Mouse (Mus musculus): ENCODE results near the gene Megf9.

Gene Megf9

DNA sequence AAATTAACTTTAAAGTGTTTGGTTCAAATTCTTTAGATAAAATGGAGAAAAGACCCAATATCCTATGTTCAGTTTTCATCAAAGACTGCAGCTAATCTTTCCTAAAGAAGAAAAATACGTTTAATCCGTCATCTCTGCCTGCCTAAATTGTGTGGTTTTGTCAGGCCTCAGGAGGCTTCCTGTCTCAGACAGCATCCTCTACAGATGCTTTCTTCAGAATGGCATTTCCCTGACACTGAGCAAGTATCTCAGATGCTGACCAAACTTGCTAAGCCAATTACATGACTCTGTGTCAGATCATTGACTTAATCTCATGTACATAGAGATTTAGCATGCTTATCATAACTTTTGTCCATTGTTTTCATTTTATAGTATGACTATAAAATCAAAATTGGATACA lies 11.4 kb downstream of the Megf9 start:
- no peak for DNase-seq (ENCODE audit: low spot score)

DNA sequence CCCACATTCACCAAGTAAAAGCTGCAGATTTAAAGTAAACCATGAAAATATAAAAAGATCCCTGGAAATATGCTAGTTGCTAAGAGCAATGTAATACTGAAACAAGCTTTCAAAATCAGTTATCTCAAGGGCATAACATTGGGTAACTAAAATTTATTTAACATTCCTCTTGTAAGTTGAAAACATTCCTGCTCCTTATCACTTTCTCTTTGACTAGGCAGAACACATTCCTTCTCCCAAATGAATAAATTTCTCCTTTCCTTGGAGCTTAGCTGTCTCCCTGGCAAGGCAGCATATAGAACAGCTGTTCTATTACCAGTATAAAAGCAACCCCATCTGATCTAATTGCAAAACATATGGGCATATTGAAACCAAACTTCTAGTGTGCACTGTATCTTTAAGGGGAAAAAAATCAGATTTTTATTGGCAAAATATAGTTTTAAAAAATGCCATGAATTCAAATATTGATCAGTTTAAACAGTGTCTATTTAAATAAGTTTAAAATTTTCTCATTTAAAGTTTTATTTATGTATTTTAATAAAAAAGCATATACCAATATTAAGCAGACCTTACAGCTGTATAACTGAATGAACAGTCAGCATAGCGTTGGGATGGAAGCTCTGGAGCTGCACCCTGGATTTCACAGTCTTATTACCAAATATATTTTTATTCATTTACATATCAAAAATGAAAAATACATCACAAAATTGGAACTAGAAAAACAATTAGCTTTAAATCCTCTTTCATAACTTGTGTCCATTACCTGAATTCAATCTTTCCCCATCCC lies 13.1 kb downstream of the Megf9 start:
- no peak for DNase-seq (ENCODE audit: low spot score)

DNA sequence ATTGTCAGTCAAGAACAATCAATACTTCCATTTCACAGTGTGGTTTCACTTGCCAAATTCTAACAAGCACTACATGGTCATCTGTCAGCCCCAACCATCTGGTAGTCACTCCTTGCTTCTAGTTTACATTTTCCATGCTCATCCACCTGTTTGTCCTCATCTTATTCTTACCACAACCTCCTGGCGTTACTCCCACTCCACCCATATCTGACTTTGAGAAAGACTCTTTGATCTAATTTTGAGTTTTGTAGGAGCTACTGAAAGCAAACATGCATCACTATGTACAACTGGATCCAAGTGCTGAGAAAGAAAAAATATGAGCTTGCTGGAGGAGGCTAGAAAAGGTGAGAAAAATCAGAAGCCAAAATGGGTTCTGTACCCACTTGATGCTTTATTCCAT lies 17.1 kb downstream of the Megf9 start:
- no peak for DNase-seq (ENCODE audit: low spot score)

DNA sequence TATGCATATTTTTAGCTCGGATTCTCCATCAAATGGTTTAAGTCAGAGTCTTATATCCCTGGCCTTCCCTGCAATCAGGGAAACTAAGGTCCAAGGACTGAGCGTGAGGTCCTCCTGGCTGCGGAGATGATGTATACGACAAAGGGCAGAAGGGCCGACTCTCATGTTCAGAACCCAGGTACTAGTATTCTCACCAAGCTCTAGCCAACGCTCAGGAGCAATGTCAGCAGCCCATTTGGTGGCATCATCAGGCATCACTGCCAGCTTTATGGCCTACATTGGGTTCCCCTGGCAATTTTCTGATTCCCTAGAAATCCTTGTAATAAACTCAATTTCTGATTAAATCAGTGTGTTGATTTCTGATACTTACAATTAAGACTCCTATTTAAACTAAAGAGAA lies 18.5 kb downstream of the Megf9 start:
- no peak for DNase-seq (ENCODE audit: low spot score)

DNA sequence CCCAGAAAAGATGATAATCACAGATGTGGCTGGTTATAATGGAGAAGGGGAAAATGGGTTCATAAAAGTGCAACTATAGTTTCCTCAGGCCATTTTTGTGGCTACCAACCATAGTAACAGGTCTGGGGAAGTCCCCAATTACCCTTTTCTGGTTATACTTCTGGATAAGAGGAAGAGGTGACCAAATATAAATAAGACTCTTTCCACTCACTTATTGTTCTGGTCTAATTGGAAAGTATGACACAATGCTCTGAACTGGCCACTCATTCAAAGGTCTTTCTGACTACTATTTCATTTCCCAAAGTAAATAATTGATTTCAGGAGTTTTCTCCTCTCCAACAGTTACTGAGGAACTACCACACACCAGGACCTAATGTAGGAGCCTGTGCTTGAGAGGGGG lies 19.3 kb downstream of the Megf9 start:
- DNase-seq (ENCODE audit: low spot score), result no peak

DNA sequence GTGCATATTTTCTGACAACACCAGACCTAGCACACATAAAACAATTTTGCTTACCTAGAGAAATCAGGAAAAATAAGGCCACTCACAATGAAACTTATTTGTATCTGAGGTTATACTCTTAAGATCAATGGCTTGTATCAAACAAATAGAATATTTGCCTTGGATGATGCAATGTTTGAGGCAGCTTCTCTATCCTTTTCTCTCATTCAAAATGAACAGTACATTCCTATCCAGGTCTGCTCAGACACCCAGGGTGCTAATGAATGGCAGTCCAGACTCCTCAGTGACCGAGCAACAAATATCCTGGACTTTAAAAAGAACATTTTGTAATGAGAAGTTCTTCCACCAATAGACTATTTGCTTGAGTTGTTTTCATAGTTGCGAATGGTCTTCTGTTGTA lies 24.8 kb downstream of the Megf9 start:
- no peak for DNase-seq (ENCODE audit: low spot score)

DNA sequence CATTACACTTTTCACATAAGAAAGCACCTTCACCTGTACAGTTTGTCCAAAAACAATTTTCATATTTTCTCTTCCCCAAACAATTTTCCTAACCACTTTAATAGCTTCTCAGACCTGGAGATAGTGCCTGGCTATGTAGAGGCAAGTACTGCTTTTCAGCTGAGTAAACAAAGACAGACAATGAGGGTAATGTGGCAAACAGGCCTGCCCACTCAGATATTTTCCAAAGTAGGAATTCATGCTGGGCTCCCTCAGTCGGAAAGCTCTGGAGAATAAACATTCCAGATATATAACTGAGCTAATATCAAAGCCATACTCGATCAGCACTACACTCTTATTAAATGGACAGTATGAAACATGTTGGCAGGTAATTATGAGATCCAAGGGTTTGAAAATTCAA lies 25.2 kb downstream of the Megf9 start:
- no peak for DNase-seq (ENCODE audit: low spot score)

DNA sequence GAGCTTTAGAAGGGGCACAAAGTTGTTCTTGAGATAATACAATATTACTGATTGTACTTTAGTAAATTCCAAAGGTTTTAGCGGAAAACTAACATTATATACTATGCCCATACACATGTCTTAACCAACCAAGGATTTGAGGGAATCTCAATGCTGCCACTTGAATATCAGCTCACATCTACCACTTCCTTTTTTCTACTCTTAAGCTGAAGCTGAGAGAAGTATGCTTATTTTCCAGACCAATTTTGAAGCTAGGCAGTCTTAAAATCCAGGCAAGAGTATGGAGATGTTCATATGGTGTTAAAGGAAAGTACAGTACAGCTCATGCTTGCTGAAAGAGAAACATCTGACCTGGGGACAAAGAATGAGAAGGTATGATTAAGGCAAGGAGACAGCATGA lies 26.6 kb downstream of the Megf9 start:
- DNase-seq (ENCODE audit: low spot score), result no peak

DNA sequence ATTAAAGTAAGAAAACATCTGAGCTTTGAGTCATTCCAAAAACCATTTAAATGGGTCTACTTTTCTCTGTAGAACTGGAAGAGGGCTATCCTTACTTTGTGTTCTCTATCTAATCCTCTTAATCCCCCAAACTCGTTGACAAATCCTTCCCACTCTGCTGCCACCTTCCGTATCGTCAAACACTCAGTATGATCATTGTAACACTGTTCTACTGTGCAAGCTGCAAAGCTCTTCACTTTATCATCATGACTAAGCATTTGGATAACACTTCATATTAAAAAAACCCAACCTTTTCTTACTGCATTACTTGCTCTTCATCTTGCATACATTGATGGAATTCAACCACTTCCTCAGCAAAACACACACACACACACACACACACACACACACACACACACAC lies 28.8 kb downstream of the Megf9 start:
- DNase-seq (ENCODE audit: low spot score), result no peak

DNA sequence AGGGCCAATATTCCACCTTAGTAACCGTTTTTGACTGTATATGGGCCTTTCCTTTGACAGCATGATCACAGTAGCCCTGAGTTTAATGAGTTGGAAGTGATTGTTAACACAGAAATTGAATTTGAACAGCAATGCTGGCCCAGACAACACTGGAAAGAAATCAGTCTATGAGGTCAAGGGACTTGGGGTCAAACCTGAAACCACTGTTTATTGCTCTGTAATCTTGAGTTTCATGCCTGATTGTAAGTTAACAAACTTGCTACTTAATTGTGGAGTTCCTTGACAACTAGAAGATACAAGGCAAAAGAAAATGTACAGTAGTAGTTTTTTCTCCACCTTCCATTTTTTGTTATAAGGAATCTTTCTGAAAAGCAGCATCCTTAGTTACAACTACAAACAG lies 31.0 kb downstream of the Megf9 start:
- no peak for DNase-seq (ENCODE audit: low spot score)

DNA sequence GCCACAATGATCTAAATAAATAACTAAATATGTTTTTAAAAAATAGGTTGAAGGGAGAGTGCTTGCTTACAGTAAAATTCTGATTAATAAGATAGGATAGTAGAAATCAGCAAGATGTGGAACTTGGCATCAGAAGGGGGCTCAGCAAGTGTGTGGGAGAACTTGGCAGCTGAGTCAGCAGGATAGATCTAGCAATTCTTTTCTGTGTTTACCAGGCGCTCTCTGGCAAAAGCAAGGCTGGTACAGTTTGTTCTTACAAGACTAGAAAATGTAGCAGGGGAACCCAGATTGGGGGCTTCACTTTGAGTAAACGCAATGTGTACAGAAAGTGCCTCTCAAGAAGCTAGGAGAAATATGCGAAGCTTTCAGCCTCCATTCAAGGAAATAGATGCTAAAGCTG lies 35.5 kb downstream of the Megf9 start:
- no peak for DNase-seq (ENCODE audit: low spot score)

DNA sequence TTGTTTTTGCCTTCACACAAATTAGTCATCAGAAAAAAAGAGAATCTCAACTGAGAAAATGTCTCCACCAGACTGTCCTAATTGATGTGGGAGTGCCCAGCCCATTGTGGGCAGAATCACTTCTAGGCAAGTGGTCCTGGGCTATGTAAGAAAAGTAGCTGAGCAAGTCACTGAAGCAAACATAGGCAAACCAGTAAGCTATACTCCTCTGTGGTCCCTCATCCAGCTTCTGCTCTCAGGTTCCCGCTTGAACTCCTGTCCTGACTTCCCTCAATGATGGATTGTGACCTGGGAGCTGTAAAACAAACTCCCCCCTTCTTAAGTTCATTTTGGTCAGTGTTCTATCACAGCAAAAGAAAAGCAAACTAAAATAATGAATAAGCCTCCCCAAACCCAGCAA lies 37.8 kb downstream of the Megf9 start:
- no peak for DNase-seq (ENCODE audit: low spot score)

DNA sequence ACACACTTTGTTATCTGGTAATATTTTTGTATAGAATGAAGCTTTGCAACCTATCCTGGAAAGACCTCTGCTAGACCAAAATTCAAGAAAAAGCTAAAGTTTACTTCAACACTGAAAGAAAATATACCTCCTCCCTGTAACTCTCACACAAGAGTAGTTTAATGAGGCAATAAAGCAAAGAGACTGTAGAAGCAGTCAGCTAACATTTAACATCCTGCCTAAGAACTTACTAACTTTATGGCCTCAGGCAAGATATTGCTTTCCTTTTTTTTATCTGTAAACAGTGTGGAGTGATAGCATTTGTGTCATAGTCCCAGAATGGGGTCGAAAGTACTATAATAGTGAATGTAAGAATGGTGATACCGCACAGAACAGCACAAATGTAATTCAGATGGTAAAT lies 45.0 kb downstream of the Megf9 start:
- DNase-seq (ENCODE audit: low spot score), result no peak

DNA sequence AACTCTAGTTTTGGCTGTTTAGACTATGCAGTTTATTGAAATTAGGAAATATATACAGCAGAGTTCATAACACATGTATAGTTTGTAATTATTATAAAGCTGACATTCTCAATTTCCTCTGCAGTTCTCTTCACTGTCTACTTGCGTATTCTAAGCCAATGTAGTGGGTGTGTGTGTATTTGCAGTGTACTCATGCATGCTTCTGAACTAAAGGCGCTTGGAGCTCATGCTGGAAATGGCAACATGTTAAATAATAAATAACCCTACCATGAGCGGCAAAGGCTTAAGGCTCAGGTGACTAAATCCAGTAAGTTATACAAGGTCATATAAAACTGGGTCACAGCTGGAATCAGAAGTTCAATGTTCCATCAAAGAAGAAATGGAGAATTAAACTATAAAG lies 46.4 kb downstream of the Megf9 start:
- no peak for DNase-seq (ENCODE audit: low spot score)

DNA sequence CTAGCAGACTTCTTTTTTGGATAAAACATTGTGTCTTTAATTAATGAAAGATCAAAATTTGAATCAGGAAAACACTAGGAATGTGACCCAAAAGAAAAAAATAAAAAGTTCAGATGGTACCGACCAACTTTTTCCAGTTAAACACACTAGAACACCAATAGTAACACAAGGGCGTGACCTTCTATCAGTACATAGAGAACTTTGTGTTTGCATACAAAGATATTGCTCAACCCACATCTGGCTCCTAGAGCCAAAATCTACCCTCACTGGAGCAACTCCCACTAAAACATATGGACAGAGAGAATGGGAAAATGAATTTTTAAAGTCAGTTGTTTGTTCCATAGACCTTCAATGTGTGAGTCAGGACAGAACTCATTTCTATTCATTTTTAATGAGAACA lies 50.7 kb downstream of the Megf9 start:
- DNase-seq (ENCODE audit: low spot score), result peak; percentile 13

DNA sequence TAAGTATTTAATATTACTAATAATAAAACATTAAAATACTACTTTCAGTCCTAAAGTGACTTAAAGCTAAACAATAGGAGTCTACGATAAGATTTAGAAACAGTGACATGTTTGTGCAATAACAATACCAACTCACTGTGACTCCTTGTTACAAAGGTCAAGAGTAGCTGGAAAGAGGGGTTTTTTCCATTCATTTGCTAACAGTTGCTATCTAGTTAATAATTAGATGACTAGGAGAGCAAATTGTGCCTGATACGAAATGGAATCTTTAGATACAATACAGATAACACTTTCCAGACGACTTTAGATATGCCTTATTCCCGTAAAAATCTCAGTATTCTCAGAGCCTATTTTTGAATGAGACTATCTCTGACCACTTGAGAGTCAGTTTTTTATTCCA lies 52.9 kb downstream of the Megf9 start:
- no peak for DNase-seq (ENCODE audit: low spot score)

DNA sequence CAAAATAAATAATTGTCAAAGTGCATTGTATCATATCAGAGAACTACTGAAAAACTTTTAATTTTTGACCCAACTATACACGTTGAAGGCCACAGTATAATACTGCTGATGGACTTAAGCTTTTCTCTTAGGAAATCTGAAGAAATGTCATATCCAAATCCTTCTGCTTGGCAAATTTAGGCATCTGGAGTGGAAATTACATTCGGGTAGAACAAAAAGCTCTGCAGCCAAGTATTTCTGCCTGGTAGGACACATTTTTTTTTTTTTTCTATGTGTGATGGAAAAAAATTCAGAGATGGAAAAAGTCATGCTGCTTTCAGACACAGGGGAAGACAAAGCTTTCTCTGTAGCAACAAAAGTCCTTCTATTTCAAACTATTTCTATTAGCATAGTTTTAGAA lies 63.4 kb downstream of the Megf9 start:
- no peak for DNase-seq (ENCODE audit: low spot score)

DNA sequence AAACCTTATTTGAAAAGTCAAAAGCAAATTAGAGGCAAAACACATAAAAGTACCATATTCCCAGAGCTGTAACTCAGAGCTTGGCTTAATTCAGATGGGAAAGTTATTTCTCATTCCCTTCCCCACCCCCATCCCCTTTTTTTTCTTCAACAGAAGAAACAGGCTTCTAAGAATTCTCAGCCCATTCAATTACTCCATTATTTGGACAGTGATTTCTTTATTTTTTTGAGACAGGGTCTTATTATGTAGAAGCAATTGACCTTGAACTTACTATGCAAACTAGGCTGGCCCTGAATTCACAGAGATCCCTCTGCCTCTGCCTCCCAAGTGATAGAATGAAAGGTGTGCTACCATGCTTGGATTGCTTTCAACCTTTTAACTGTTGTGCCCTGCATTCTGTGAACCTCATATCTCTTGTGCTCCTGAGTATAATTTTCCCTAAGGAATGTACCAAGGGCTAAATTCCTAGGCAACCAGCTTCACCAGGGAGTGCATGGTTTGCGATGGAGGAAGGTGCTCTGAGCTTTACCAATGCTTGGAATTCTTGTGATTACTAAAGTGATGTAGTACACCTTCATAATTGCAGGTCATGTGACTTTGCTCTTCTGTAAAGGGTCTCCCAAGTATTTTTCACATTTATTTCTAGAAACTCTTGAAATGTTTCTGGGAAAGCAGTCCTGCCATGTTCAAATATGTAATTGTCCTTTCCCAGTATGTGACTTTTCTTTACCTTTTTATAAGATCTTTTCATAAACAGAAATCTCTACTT lies 68.7 kb downstream of the Megf9 start:
- DNase-seq (ENCODE audit: low spot score), result peak; percentile 10

DNA sequence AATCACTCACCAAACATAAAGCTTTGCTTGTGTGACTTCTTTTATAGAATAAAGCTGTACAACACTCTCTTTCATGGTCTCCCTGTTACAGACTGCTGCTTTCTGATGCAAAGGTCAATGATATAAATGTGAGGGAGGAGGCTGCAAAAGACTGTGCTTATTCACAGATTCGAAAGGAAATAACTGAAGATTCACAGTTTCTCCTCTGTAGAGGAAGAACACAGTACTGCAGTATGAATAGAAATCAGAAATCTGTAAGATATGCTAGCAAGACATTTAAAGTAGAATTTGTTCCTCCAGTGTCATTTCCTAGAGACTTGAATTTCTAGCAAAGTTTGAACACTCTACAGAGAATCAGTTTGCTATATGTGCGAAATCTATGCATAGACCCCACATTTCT lies 71.5 kb downstream of the Megf9 start:
- DNase-seq (ENCODE audit: low spot score), result no peak

DNA sequence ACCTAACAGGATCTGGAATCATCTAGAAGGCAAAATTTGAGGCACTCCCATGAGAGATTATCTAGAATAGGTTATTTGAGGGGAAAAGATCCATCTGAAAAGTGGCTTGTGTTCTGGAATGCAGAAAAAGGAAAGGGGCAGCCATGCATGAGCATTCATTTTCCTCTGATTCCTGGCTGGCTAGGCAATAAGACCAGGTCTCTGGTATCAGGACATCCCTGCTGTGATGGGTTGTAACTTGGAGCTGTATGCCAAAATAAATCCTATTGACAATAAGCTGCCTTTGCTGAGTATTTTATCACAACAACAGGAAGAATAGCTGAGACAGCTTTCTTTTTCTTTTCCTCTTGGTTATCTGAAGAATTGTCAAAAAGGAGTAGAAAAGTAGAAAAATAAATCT lies 73.4 kb downstream of the Megf9 start:
- no peak for DNase-seq (ENCODE audit: low spot score)

DNA sequence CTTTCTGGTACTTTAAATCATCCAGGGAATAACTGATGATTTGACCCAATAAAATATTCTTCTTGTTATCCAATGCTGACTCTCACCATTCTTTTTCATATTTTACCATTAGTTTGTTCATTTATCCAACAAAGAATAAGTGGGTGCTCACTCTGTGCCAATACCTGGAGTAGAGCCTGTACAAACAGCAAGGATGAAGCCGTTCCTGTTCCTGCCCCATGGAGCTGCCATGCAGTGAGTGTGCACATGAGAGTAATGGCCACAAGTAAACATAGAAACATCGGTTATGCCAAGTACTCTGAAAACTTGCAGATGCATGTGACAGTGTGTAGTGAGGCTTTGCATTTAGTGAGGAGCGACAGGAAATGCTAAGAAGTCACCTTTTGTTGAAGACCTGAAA lies 82.6 kb downstream of the Megf9 start:
- peak; percentile 39 for DNase-seq (ENCODE audit: low spot score)

DNA sequence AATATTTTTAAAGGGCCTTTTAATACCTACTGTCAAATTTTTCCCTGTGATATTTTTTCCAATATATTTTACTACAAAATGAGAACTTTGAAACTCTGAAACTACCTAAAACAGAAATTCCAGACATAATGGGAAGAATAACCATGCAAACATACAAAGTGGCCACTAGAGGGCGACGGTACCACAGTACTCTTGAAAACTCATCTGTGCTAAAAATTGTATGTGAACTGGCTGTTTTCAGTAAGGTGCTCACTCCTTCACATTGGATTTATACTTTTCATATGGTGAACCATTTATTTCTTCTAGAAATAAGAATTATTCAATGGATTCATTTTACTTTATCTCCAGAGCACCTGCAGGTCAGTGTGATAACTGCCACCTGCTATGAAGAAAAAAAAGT lies 83.0 kb downstream of the Megf9 start:
- peak; percentile 45 for DNase-seq (ENCODE audit: low spot score)

DNA sequence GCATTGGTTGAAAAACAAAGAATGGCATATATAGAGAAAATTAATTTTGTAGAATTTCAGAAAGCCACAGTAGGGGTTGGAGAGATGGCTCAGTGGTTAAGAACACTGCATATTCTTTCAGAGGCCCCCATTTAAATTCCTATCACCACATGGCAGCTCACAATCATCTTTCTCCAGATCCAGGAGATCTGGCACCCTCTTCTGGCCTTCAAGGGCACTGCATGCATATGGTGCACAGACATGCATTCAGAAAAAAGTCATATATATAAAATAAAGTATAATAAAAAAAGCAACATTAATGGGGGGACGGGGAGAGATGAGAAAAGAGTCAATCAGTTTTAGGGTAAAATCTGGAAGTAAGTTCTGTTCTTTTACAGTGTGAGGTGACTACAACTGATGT lies 85.1 kb downstream of the Megf9 start:
- no peak for DNase-seq (ENCODE audit: low spot score)

DNA sequence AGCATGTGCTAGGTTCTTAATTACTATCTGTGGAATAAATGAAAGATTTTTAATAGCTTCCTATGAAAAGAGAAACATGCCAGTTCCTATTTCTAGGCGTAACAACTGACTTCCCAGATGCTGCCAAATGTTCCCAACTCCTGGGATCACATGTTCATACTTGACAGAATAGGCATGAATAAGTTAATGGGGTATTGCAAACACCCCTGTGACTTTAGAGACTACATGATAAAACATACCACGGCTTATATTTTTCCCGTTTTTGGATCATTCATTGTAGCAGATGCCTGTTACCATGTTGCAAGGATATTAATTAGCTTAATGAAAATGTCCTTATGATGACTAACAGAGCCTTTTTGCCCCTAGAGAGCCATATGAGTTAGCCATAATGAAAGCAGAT lies 88.0 kb downstream of the Megf9 start:
- no peak for DNase-seq (ENCODE audit: low spot score)
